Mouse (Mus musculus) erythroid progenitor cell, adult 5-6 weeks (primary cell): ENCODE data around the gene Sec23ip. TPM values are rescaled to one million over a fixed set of nuclear protein-coding genes. Genes with fewer than 3 reads are reported as not detected.

Experiments used
- ATAC-seq: replicated peaks from 2 replicates; pipeline ENCODE4 v1.8.0; 2016; ENCODE audit warnings: moderate number of reproducible peaks, mild to moderate bottlenecking, moderate TSS enrichment, inconsistent platforms; ENCODE audit not compliant: poor library complexity, low FRiP score, severe bottlenecking
- total RNA-seq, 2 experiments: library from RNA; stranded (forward) in 1 of 2; stranded (reverse) in 1 of 2; fragments of 150-400 nt in 1 of 2; fragments of 186-747, 209-891 nt in 1 of 2; gene quantifications; 2 replicates each; pipeline versions ENCODE4 v1.2.3 to v1.2.4; 2015 to 2017; ENCODE audit warnings: low replicate concordance in 2 of 2

Gene Sec23ip
- total RNA-seq, 2 experiments from 2014 or later: 15.5 to 23.8 TPM

DNA sequence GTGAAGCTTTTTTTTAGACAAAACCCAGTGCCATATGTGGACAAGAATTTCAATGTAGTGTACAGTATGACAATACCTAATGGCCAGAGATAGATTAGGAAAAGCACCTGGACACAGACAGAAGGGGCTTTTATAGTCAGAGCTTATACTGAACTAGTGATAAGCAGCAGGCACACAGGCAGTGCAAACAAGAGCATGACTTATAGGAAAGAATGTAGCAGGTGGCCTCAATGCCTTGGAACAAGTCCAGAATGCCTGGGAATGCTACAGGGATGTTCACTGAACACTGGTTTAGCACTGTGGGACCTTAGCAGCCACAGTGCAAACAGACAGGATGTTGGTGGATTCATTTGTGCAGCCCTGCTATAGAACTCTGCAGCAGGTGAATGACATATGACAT lies 22.0 kb downstream of the Sec23ip start:
- ATAC-seq: no peak

GRCm38 (mm10) chr7:128777201-128777600 lies 32.5 kb downstream of the Sec23ip start:
- no peak for ATAC-seq

GRCm38 (mm10) chr7:128779305-128779704 lies 34.6 kb downstream of the Sec23ip start:
- ATAC-seq: 0 out of 2 replicates have a peak, but pooled peaks have one; percentile 49

DNA sequence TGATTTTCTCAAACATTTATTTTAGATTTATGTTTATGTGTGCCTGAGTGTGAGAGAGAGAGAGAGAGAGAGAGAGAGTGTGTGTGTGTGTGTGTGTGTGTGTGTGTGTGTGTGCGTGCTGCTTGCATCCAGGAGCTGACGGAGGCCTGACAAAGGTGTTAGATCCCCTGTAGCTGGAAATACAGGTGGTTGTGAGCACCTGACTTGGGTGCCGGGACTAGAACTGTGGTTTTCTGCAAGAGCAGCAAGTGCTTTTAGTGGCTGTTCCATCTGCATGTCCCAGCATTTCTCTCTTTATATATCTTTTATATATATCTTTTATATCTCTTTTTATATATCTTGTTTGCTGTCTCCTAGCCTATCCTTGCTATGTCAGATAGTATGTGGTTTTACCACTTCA lies 37.1 kb downstream of the Sec23ip start:
- ATAC-seq: no peak

- no peak for ATAC-seq
Observed at GRCm38 (mm10) chr7:128790045-128790444, 45.3 kb downstream of the Sec23ip start.

DNA sequence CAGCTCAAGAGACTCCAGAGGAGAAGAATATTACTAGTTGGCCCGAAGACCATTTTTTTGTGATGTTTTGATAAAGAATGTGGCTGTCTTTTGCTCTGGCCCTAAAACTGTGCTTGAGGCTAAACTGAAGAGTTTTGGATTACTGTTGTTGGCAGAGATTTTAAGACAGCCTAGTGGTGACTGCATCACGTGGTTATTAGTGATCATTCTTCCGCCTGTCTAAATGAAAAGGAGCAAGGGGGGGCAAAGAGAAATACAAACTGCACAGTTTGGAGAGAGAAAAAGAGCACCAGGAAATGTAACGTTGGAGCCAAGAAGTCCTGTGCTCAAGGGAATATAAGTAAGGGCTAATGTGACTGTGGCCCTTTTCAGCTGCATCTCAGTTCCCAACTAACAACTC lies 48.7 kb downstream of the Sec23ip start:
- ATAC-seq: no peak

GRCm38 (mm10) chr7:128824986-128825563 lies 80.3 kb downstream of the Sec23ip start:
- no peak for ATAC-seq

DNA sequence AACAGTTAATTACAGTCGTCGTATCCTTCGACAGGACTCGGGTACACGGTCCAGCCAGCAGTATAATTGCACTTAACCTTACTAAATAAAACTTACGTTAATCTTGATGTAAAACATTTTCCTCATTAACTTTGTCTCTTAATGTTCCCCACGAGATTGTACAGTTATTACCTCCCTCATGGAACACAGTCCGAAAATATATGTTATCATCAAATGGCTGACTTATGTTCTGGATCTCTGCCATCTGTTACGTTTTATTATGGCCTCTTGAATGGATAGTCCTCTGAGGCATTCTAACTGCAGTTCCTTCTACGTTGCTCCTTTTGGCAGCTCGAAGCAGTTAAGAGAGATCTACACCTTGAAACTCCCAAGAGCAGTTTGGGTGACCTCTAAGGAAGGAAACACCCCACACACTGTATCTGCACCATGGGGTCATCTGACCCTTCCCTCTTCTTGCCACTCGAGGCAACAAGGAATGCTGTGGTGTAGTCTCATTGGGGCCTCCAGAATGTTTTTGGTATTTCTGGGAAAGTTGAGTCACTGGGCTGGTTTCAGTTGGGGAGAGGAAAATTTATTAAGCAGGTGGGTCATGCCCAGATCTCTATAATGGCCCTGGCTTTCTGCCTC lies 87.8 kb downstream of the Sec23ip start:
- ATAC-seq: no peak

DNA sequence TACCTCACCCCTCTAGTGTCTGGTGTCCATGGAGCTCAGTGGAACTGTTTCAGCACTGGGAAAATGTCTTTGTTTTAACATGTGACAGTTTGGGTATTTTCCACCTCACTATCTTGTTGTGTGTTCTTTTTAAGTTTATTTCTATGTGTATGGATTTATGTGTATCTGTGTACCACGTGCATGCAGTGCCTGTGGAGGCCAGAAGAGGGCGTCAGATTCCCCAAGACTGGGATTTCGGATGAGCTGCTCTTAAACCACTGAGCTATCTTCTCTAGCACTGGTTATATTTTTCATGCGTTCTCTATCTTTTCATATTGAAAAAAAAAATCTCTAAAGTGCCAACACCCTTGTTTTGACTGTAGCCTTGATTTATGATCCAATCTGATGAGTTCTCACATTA lies 88.5 kb downstream of the Sec23ip start:
- ATAC-seq: no peak

Other genes with a start within 250 kb of the Sec23ip start
- 1.4 and 2.9 TPM in 2 replicates for gene Bag3, start 221.3 kb upstream of the Sec23ip start, total RNA-seq (2015; ENCODE audit: low replicate concordance)
- gene Bag3, start 221.3 kb upstream of the Sec23ip start, total RNA-seq (2017; ENCODE audit: low replicate concordance): 0.38 and 2.2 TPM in 2 replicates
- gene Inpp5f, start 133.6 kb upstream of the Sec23ip start, total RNA-seq (2015; ENCODE audit: low replicate concordance): 1.8 and 3.8 TPM in 2 replicates
- 1.0 and 2.2 TPM in 2 replicates for gene Inpp5f, start 133.6 kb upstream of the Sec23ip start, total RNA-seq (2017; ENCODE audit: low replicate concordance)
- 23.8 and 50.7 TPM in 2 replicates for gene Mcmbp, start 4.4 kb upstream of the Sec23ip start, total RNA-seq (2015; ENCODE audit: low replicate concordance)
- gene Mcmbp, start 4.4 kb upstream of the Sec23ip start, total RNA-seq (2017; ENCODE audit: low replicate concordance): 11.9 and 15.3 TPM in 2 replicates